Mouse (Mus musculus) embryonic facial prominence, embryonic 15.5 days (tissue): Measurements from ENCODE around the gene Cd3eap. TPM values are rescaled to one million over a fixed set of nuclear protein-coding genes. Genes with fewer than 3 reads are reported as not detected.

Source experiments
- ATAC-seq: fragments of 200-750 bp; cut with Nextera tagmentation; 2 replicates; pipeline ENCODE4 v1.8.0; 2017; ENCODE audit warnings: low read depth, moderate TSS enrichment; ENCODE audit not compliant: insufficient number of reproducible peaks, low FRiP score, low TSS enrichment
- H3K27ac ChIP-seq: fragments of 300-500 bp; sonication (generic); replicated peaks from 2 replicates; pipeline ENCODE4 v1.5.1; 2015; ENCODE audit warnings: mild to moderate bottlenecking, inconsistent platforms
- H3K27me3 ChIP-seq: fragments of 300-500 bp; sonication (generic); 2 replicates; pipeline ENCODE4 v1.6.1; 2015; ENCODE audit warnings: inconsistent platforms
- H3K36me3 ChIP-seq: fragments of 300-500 bp; sonication (generic); 2 replicates; pipeline ENCODE4 v1.6.1; 2015; ENCODE audit warnings: mild to moderate bottlenecking, inconsistent platforms
- H3K4me1 ChIP-seq: fragments of 300-500 bp; sonication (generic); 2 replicates; pipeline ENCODE4 v1.6.1; 2015; ENCODE audit warnings: inconsistent platforms
- H3K4me2 ChIP-seq: fragments of 300-500 bp; sonication (generic); replicated peaks from 2 replicates; pipeline ENCODE4 v1.6.1; 2015; ENCODE audit warnings: mild to moderate bottlenecking, inconsistent platforms
- H3K4me3 ChIP-seq: fragments of 300-500 bp; sonication (generic); replicated peaks from 2 replicates; pipeline ENCODE4 v1.5.1; 2015; ENCODE audit warnings: mild to moderate bottlenecking, inconsistent platforms
- H3K9ac ChIP-seq: fragments of 300-500 bp; sonication (generic); 2 replicates; pipeline ENCODE4 v1.6.1; 2015; ENCODE audit warnings: inconsistent platforms
- H3K9me3 ChIP-seq: fragments of 300-500 bp; sonication (generic); replicated peaks from 2 replicates; pipeline ENCODE4 v1.6.1; 2016; ENCODE audit warnings: inconsistent platforms
- WGBS: fragments of 180-500 bp; shearing (Covaris S2); methylation state at CpG from one replicate; pipeline ENCODE4 v1.1.7; 2015; 5-methylcytosine and 5-hydroxymethylcytosine counted together
- polyA plus RNA-seq: library from polyadenylated mRNA; unstranded; fragments of >200 nt; fragmentation: Nextera tagmentation; extraction: Ambion mirVana; gene quantifications from 2 replicates; pipeline ENCODE4 v1.2.1, GENCODE M21; 2015

Gene Cd3eap
- polyA plus RNA-seq, 1 experiment from 2014 or later, result 32.0 TPM

DNA sequence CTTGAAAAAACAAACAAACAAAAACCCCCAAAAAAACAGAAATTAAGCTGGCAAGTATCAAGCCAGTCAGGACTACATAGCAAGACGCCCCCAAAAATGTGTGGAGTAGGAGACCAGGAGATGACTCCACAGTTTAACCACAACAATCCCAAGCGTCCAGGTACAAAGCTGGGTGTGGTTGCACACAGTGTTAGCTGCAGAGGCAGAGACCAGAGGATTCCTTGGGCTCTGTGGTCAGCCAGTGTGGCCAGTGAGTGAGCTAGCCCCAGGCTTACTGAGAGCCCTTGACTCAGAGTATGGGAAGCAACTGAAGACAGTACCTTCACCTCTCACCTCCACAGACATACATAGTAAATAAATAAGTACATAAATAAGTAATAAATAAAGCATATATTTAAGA is 27.4 kb downstream of the Cd3eap start:
- no peaks in the 10 kb centered on the region for H3K27me3 ChIP-seq
- H3K9me3 ChIP-seq, result no peaks in the 10 kb centered on the region
- no peak overlapping the region for H3K9ac ChIP-seq
- H3K4me1 ChIP-seq, result peaks cover 16% of the 10 kb centered on the region
- no peak overlapping the region for H3K27ac ChIP-seq
- ATAC-seq, result no peak
- no peak overlapping the region for H3K4me2 ChIP-seq
- WGBS, result 68% methylated on average over 2 of the region's 2 CpGs
- H3K4me3 ChIP-seq, result no peak overlapping the region
- H3K36me3 ChIP-seq, result no peaks in the 10 kb centered on the region

DNA sequence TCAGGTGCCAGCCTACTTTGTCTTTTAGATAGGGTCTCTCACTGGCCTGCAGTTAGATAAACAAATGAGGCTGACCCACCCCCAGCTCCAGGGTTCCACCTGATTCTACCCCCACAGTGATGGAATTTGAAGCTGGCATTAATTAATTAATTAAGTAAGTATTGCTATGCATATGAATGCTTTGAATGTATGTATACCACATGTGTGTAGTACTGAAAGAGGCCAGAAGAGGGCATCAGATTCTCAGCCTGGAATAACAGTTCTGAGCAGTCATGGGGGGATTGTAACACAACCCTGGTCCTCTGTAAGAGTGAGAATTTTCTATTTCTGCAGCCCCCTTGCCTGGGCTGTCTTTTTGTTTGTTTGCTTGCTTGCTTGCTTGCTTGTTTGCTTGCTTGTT is 30.9 kb downstream of the Cd3eap start:
- H3K9me3 ChIP-seq, result no peaks in the 10 kb centered on the region
- no peak overlapping the region for H3K4me3 ChIP-seq
- H3K9ac ChIP-seq, result no peak overlapping the region
- no peak overlapping the region for H3K4me2 ChIP-seq
- no peaks in the 10 kb centered on the region for H3K36me3 ChIP-seq
- no peak for ATAC-seq
- H3K27ac ChIP-seq, result no peak overlapping the region
- H3K4me1 ChIP-seq, result peaks cover 23% of the 10 kb centered on the region
- no peaks in the 10 kb centered on the region for H3K27me3 ChIP-seq

DNA sequence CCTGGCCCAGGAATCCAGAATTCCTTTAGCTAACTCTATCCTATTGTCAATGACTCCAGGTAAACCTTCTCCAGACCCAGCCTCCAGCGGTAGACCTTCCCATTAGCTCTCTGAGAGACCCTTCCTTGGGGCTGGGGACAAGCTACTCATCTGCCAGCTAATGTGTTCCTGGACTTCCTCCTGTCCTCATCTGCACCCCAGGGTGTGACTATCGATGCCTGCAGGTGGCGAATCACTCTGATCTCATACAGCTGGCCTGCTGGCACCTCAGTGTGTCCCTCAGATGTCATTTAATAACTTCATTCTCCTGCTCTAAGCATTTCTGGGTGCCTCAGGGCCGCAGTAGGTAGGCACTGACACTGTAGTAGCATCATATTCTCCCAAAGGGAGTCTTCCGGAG is 31.5 kb downstream of the Cd3eap start:
- 0 out of 2 replicates have a peak overlapping the region, but pooled peaks have one; percentile 26 for H3K9ac ChIP-seq

DNA sequence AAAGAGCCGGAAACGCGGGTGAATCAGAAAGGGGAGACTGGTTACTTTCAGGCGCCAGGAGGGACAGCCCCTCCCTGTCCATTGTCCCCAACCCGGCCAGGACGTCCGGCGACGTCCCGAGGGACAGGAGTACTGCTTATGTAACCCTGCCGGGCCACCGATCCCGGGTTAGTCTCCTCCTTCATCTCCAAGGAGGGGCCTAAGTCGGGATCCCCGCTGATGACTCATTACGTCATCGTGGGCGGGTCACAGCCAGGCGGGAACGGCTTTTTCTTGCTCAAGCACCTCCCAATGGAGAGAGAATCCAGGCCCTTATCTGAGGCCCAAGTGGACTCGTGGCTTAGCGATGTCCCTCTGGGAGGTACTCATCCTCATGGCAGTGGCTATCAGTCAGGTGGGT is 32.2 kb downstream of the Cd3eap start:
- no peaks in the 10 kb centered on the region for H3K27me3 ChIP-seq
- peak overlapping the region; percentile 26; the same call in 1 of the 2 replicates for H3K9ac ChIP-seq
- peak; percentile 36; the same call in 1 of the 2 replicates for ATAC-seq
- under 1% methylated on average over 22 of the region's 22 CpGs for WGBS
- peak overlapping the region; percentile 70 for H3K27ac ChIP-seq
- H3K4me2 ChIP-seq, result peak overlapping the region; percentile 79
- H3K4me3 ChIP-seq, result peak overlapping the region; percentile 47
- H3K9me3 ChIP-seq, result no peaks in the 10 kb centered on the region
- peaks cover 21% of the 10 kb centered on the region for H3K4me1 ChIP-seq
- H3K36me3 ChIP-seq, result no peaks in the 10 kb centered on the region

More for the DNA sequence above, 31.5 kb downstream of the Cd3eap start:
- no peaks in the 10 kb centered on the region for H3K36me3 ChIP-seq
- H3K27ac ChIP-seq, result no peak overlapping the region
- H3K9me3 ChIP-seq, result no peaks in the 10 kb centered on the region
- H3K4me3 ChIP-seq, result no peak overlapping the region
- WGBS, result 82% methylated on average over 5 of the region's 5 CpGs
- H3K4me1 ChIP-seq, result peaks cover 23% of the 10 kb centered on the region
- H3K4me2 ChIP-seq, result no peak overlapping the region
- ATAC-seq, result no peak
- H3K27me3 ChIP-seq, result no peaks in the 10 kb centered on the region

DNA sequence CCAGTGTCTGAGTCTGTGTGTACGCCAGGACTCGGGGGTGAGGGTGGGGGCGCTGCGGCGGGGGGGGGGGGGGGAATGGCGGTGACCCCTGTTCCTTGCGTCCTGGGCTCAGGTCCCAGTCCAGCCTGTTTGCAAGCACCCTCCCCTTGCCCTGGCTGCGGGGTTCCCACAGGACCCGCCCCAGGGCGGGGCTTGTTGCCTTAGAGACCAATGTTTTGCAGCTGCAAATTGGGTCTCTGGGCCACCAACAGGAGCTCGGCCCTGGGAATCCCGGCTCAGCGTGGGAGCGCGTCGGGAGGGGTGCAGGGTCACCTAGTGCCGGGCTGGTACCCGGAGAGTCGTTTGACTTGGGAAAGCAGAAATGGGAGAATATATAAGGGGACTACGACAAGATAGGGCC is 32.9 kb downstream of the Cd3eap start:
- peak overlapping the region; percentile 47 for H3K4me3 ChIP-seq
- H3K9ac ChIP-seq, result peak overlapping the region; percentile 26
- peak overlapping the region; percentile 70 for H3K27ac ChIP-seq
- H3K4me2 ChIP-seq, result peak overlapping the region; percentile 79
- no peaks in the 10 kb centered on the region for H3K9me3 ChIP-seq
- ATAC-seq, result peak; percentile 80
- H3K27me3 ChIP-seq, result no peaks in the 10 kb centered on the region
- H3K36me3 ChIP-seq, result no peaks in the 10 kb centered on the region
- under 1% methylated on average over 19 of the region's 20 CpGs for WGBS
- peaks cover 21% of the 10 kb centered on the region for H3K4me1 ChIP-seq

DNA sequence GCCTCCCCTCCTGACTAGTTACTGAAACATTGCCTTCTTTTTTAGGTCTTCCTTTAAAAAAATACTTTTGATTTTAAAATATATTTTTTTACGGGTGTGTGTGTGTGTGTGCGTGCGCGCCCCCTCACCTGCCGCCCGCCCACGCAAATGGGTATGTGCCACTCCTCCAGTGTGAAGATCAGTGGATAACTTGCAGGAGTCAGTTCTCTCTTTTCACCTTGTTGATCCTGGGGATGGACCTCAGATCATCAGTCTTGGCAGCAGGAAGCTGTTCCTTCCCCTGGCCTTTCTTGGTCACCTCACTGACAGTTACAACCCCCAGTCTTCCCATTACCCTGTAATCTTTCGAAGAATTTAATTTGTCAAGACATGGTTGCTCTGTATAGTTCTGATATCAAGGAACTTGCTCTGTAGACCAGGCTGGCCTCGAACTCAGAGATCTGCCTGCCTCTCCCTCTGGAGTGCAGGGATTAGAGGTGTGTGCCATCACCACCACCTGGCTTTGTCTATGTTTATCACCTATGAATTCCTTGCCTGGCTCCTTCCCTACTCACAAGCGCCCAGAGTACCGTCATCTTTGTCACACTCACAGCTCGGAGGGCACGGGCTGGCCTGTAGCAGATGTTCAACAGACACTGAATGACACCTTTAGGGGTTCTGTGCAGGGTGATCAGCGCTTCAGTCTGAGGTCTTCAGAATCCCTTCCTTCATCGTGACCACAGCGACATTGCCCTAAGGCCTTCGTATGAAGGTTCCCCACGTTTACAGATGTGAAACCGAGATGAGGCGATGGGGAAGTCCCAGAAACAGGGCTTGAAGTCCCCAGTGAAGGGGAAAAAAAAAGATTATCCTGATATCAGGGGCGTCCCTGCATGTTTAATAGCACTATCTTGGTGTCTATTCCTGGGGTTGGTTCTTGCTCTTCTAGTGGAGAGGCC is 33.8 kb downstream of the Cd3eap start:
- no peaks in the 10 kb centered on the region for H3K36me3 ChIP-seq
- no peaks in the 10 kb centered on the region for H3K9me3 ChIP-seq
- peaks cover 23% of the 10 kb centered on the region for H3K4me1 ChIP-seq
- H3K9ac ChIP-seq, result no peak overlapping the region
- peak overlapping the region; percentile 79 for H3K4me2 ChIP-seq
- H3K4me3 ChIP-seq, result peak overlapping the region; percentile 47; the same call in 1 of the 2 replicates
- no peak for ATAC-seq
- H3K27me3 ChIP-seq, result no peaks in the 10 kb centered on the region
- no peak overlapping the region for H3K27ac ChIP-seq
- WGBS, result 70% methylated on average over 21 of the region's 21 CpGs

DNA sequence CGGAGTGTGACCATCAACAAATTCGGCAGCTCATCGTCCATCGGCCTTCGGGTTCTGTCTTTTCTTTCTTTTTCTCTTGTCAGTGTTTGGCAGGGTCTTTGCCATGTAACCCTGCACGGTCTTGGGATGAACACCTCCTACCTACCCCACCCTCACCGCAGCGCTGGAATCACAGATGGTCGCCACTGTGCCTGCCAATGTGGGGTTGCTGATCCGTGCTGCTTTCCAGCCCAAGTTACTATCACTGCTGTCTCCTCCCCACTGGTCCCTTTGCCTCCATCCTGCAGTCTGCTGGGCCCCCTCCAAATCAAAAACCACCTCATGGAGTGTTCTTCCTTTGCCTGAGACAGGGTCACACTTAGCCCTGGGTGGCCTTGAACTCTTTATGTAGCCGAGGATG is 35.1 kb downstream of the Cd3eap start:
- Histone ChIP-seq H3K4me1 (peaks cover 35% of the 10 kb centered on the region), H3K27ac (no peak overlapping the region), H3K9ac (no peak overlapping the region), H3K4me2 (no peak overlapping the region), H3K4me3 (no peak overlapping the region), H3K36me3 (no peaks in the 10 kb centered on the region), H3K9me3 (no peaks in the 10 kb centered on the region), H3K27me3 (no peaks in the 10 kb centered on the region)
- 88% methylated on average over 11 of the region's 11 CpGs for WGBS
- no peak for ATAC-seq

DNA sequence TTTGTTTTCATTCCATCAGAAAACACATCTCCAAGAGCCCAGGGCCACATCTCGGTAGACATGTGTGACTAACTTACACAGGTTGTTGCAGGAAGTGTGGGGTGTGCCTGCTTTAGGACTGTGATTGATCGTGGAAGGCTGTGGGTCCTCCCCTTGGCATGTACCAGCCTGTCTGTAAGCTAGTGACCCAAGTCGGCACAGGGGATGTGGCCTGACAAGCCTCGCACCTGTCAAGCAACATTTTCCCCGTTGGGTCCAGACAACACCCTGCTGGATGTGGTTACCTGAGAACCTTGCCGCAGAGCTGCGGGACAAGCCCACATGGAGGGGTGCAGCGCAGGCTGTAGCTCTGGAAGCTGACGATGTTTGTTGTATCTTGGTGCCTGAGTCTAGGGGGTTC is 36.8 kb downstream of the Cd3eap start:
- Histone ChIP-seq H3K27ac (0 out of 2 replicates have a peak overlapping the region, but pooled peaks have one; percentile 44), H3K36me3 (no peaks in the 10 kb centered on the region), H3K4me2 (no peak overlapping the region), H3K9me3 (no peaks in the 10 kb centered on the region), H3K4me1 (peaks cover 30% of the 10 kb centered on the region), H3K27me3 (peaks cover 10% of the 10 kb centered on the region; the same call in 1 of the 2 replicates), H3K9ac (no peak overlapping the region), H3K4me3 (no peak overlapping the region)
- no peak for ATAC-seq
- WGBS, result 26% methylated on average over 9 of the region's 9 CpGs

DNA sequence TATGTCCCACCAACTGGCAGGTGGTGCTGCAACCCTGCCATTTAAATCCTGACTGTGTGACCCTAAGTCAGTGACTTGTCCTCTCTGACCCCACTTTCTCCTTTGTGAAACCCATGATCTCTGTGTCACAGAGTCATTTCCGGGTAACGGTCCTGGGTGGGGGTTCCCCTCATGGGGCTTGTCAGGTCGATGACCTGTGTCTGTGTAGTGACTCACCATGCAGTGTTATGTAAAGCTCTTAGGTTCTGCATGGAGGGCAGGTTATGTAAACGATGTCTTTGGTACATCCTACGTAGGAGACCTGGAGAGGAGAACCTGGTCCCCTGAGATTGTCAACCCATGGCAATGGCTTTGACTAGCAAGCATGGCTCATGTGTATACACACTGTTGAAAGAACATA is 37.8 kb downstream of the Cd3eap start:
- Histone ChIP-seq H3K27ac (no peak overlapping the region), H3K9ac (no peak overlapping the region), H3K4me1 (peaks cover 19% of the 10 kb centered on the region), H3K9me3 (no peaks in the 10 kb centered on the region), H3K27me3 (peaks cover 10% of the 10 kb centered on the region; the same call in 1 of the 2 replicates), H3K4me2 (no peak overlapping the region), H3K4me3 (no peak overlapping the region), H3K36me3 (no peaks in the 10 kb centered on the region)
- WGBS, result 58% methylated on average over 5 of the region's 5 CpGs
- ATAC-seq, result no peak

DNA sequence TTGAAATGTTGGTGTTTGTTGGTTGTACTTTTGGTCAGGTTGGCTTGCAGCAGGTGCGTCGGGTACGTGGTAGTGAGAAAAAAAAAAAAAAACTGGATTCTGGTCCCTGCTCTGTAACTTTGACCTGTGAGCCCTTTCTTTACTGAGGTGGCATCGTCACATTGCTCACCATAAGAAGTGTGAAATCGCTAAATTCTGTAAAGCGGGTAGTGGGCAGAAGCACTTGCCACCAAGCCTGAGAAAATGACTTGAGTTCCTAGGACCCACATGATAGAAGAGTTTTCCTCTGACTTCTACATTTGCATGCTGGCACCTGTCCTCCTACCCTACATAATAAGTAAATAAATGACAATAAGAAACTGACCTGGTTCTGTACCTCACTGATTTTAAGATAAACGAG is 38.6 kb downstream of the Cd3eap start:
- Histone ChIP-seq H3K9ac (no peak overlapping the region), H3K4me2 (peak overlapping the region; percentile 90), H3K4me1 (peaks cover 17% of the 10 kb centered on the region), H3K27me3 (peaks cover 10% of the 10 kb centered on the region; the same call in 1 of the 2 replicates), H3K9me3 (no peaks in the 10 kb centered on the region), H3K27ac (no peak overlapping the region), H3K36me3 (no peaks in the 10 kb centered on the region), H3K4me3 (no peak overlapping the region; the same call in 1 of the 2 replicates)
- WGBS, result 39% methylated on average over 7 of the region's 7 CpGs
- ATAC-seq, result no peak

DNA sequence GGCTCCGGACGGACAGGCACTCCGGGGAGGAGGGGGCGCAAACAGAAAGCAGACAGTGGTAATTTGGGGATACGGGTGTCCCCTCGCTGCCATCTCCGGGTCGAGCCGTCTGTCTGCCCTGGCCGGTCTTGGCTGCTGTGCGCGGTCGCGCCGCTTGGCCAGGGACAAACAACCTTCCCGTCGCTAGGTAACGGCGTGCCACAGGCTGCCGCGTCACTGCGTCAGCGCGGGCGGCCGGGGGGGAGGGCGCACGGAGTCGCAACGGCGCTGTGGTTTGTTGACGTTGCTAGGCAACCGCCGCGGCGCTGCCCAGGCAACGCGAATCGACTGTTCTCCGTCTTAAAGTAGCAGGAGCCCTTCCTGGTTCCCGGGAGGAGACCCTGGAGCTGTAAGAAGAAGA is 39.4 kb downstream of the Cd3eap start:
- Histone ChIP-seq H3K9ac (peak overlapping the region; percentile 33; the same call in 1 of the 2 replicates), H3K36me3 (no peaks in the 10 kb centered on the region), H3K4me2 (peak overlapping the region; percentile 90), H3K4me1 (peaks cover 17% of the 10 kb centered on the region), H3K27ac (no peak overlapping the region), H3K4me3 (peak overlapping the region; percentile 57), H3K27me3 (peaks cover 14% of the 10 kb centered on the region; the same call in 1 of the 2 replicates), H3K9me3 (no peaks in the 10 kb centered on the region)
- ATAC-seq, result peak; percentile 89
- WGBS, result under 1% methylated on average over 41 of the region's 41 CpGs
